Mouse (Mus musculus) spleen, postnatal 10 days (tissue): Measurements from ENCODE around the gene Npnt.

Experiments
- DNase-seq, 2 experiments: peaks; one replicate each; pipeline ENCODE4 v3.0.0; 2021 to 2022; ENCODE audit warnings: low spot score in 2 of 2

The Npnt gene

GRCm38 (mm10) chr3:132855458-132856212 is 94.5 kb downstream of the Npnt start:
- DNase-seq: no peak

GRCm38 (mm10) chr3:132854271-132854670 is 95.8 kb downstream of the Npnt start:
- DNase-seq: no peak

- DNase-seq: no peak
Observed at GRCm38 (mm10) chr3:132851841-132852728, 98.0 kb downstream of the Npnt start.

- no peak for DNase-seq
Observed at GRCm38 (mm10) chr3:132851417-132851816, 98.7 kb downstream of the Npnt start.

- DNase-seq: no peak
Observed at GRCm38 (mm10) chr3:132850431-132850830, 99.7 kb downstream of the Npnt start.

GRCm38 (mm10) chr3:132849669-132850068 is 100.4 kb downstream of the Npnt start:
- no peak for DNase-seq

- DNase-seq: no peak
Observed at GRCm38 (mm10) chr3:132842676-132843075, 107.4 kb downstream of the Npnt start.

GRCm38 (mm10) chr3:132839516-132839915 is 110.6 kb downstream of the Npnt start:
- DNase-seq: no peak

- no peak for DNase-seq
Observed at GRCm38 (mm10) chr3:132838656-132839417, 111.3 kb downstream of the Npnt start.

GRCm38 (mm10) chr3:132837134-132837533 is 113.0 kb downstream of the Npnt start:
- DNase-seq: no peak

GRCm38 (mm10) chr3:132835118-132835794 is 114.8 kb downstream of the Npnt start:
- DNase-seq: no peak
